ENCODE assay signal across 24 mouse cellular contexts in the genomic region with DNA sequence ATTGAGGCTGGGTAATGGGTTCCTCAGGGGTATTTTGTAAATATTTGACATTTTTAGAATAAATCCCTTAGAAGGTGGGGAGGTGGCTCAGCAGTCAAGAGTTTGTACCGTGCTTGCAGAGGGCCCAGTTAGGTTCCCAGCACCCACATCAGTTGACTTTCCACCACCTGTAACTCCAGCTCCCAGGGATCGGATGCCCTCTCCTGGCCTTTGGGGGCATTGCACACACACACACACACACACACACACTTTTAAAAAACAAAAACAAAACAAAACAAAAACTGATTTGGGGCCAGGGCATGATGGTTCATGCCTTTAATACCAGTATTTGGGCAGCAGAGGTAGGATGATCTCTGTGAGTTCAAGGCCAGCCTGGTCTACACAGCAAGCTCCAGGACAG. TPM values are rescaled to one million over a fixed set of nuclear protein-coding genes. Genes with fewer than 3 reads are reported as not detected.
A peak's percentile ranks its signal among the peaks of the same experiment; 100 is the strongest.
DNase-seq lines count a peak whose midpoint lies in the region; ATAC-seq and TF ChIP-seq lines count a peak whose summit lies in the region.
"Had no signal": no experiment of that assay in that cellular context is flagged by ENCODE, and none has a peak within 500 bp of the region (broad histone marks: within the 10 kb centered on the region; RNA-seq: fewer than 3 reads in every experiment).

No protein-coding gene starts in this region.

- TF ChIP-seq POLR2A in cerebellum, adult 2 months (IDR thresholded peaks at IDR 0.05; ENCODE audit: borderline replicate concordance, insufficient read depth, low read length) = no peak

- TF ChIP-seq CTCF in intestine, postnatal 0 days (IDR thresholded peaks at IDR 0.05; ENCODE audit: low read depth) = 0 out of 2 replicates have a peak, but pooled peaks have one; percentile 18
- TF ChIP-seq CTCF in lung, embryonic 14.5 days (IDR thresholded peaks at IDR 0.05; ENCODE audit: low read depth) = 0 out of 2 replicates have a peak, but pooled peaks have one; percentile 18
- TF ChIP-seq CTCF in E14TG2a.4 (conservative IDR thresholded peaks at IDR 0.05; ENCODE audit: low read length) = peak; percentile 50
- TF ChIP-seq CTCF in stomach, postnatal 0 days (IDR thresholded peaks at IDR 0.05; ENCODE audit: low read depth) = peak; percentile 15; the same call in 1 of the 2 replicates
- no peak for TF ChIP-seq CTCF in cerebellum, adult 2 months (IDR thresholded peaks at IDR 0.05; ENCODE audit: borderline replicate concordance, insufficient read depth, low read depth, low read length)

- H3K9ac ChIP-seq in intestine, postnatal 0 days (ENCODE audit: low read depth, low read length) = no peak overlapping the region
- H3K9ac ChIP-seq in intestine, embryonic 15.5 days = no peak overlapping the region
- H3K9ac ChIP-seq in lung, embryonic 14.5 days = no peak overlapping the region
- no peak overlapping the region for H3K9ac ChIP-seq in stomach, postnatal 0 days (ENCODE audit: low read length)
- H3K9ac ChIP-seq: embryonic facial prominence, embryonic 12.5 days; forebrain, embryonic 15.5 days; heart, embryonic 12.5 days; hindbrain, embryonic 14.5 days had no signal

- no peaks in the 10 kb centered on the region for H3K4me1 ChIP-seq in intestine, postnatal 0 days (replicated peaks; ENCODE audit: control insufficient read depth, insufficient read depth, low read length)
- no peaks in the 10 kb centered on the region for H3K4me1 ChIP-seq in intestine, embryonic 15.5 days (replicated peaks)
- H3K4me1 ChIP-seq in lung, embryonic 14.5 days (ENCODE audit: insufficient read depth) = no peaks in the 10 kb centered on the region
- peaks cover 6% of the 10 kb centered on the region for H3K4me1 ChIP-seq in E14TG2a.4 (replicated peaks; ENCODE audit: low read depth, low read length)
- H3K4me1 ChIP-seq in stomach, postnatal 0 days (replicated peaks; ENCODE audit: control insufficient read depth, insufficient read depth) = no peaks in the 10 kb centered on the region
- H3K4me1 ChIP-seq in cerebellum, adult 2 months (ENCODE audit: control insufficient read depth, insufficient read depth, low read length) = no peaks in the 10 kb centered on the region
- H3K4me1 ChIP-seq: embryonic facial prominence, embryonic 12.5 days; forebrain, embryonic 15.5 days had no signal

- no peak for ATAC-seq in intestine, postnatal 0 days
- no peak for ATAC-seq in intestine, embryonic 15.5 days
- ATAC-seq in lung, embryonic 14.5 days (ENCODE audit: insufficient read depth) = no peak
- ATAC-seq in stomach, postnatal 0 days (ENCODE audit: low FRiP score, low TSS enrichment) = no peak
- ATAC-seq: forebrain, embryonic 15.5 days had no signal

- no peak overlapping the region for H3K4me2 ChIP-seq in intestine, postnatal 0 days (replicated peaks; ENCODE audit: low read depth)
- H3K4me2 ChIP-seq in intestine, embryonic 15.5 days (replicated peaks) = no peak overlapping the region
- no peak overlapping the region for H3K4me2 ChIP-seq in lung, embryonic 14.5 days
- H3K4me2 ChIP-seq in stomach, postnatal 0 days (replicated peaks; ENCODE audit: low read depth) = no peak overlapping the region
- H3K4me2 ChIP-seq: embryonic facial prominence, embryonic 12.5 days; forebrain, embryonic 15.5 days; heart, embryonic 12.5 days; hindbrain, embryonic 14.5 days had no signal

- no peak for DNase-seq in lung, embryonic 14.5 days
- no peak for DNase-seq in lung, postnatal 25 days (ENCODE audit: low spot score)
- no peak for DNase-seq in stomach, postnatal 0 days (ENCODE audit: low spot score)
- DNase-seq in cerebellum, adult 2 months = no peak
- DNase-seq: adrenal gland, postnatal 10 days; cerebellum, adult 11 months; cerebellum, adult 9-10 months; cerebellum, postnatal 25 days; gastrocnemius, postnatal 10 days; heart, adult 2 months had no signal

- no peak for TF ChIP-seq EP300 in stomach, postnatal 0 days (optimal IDR thresholded peaks at IDR 0.05)

- WGBS in intestine, postnatal 0 days = 96% methylated on average over 2 of the region's 2 CpGs
- 95% methylated on average over 2 of the region's 2 CpGs for WGBS in intestine, embryonic 15.5 days
- 89% methylated on average over 2 of the region's 2 CpGs for WGBS in lung, embryonic 14.5 days
- WGBS in stomach, postnatal 0 days = 92% methylated on average over 2 of the region's 2 CpGs
- 98% methylated on average over 2 of the region's 2 CpGs for WGBS in cerebellum, adult 2 months

- no peaks in the 10 kb centered on the region for H3K27me3 ChIP-seq in intestine, postnatal 0 days (replicated peaks; ENCODE audit: control insufficient read depth, insufficient read depth, low read length)
- H3K27me3 ChIP-seq in intestine, embryonic 15.5 days (replicated peaks) = no peaks in the 10 kb centered on the region
- no peaks in the 10 kb centered on the region for H3K27me3 ChIP-seq in lung, embryonic 14.5 days (ENCODE audit: insufficient read depth, low read length)
- H3K27me3 ChIP-seq in E14TG2a.4 (ENCODE audit: insufficient read depth, low read length) = peaks cover 9% of the 10 kb centered on the region
- no peaks in the 10 kb centered on the region for H3K27me3 ChIP-seq in stomach, postnatal 0 days (ENCODE audit: control insufficient read depth, insufficient read depth, low read length)
- no peaks in the 10 kb centered on the region for H3K27me3 ChIP-seq in cerebellum, adult 2 months (ENCODE audit: control insufficient read depth, insufficient read depth, low read length)
- H3K27me3 ChIP-seq: embryonic facial prominence, embryonic 12.5 days; forebrain, embryonic 15.5 days had no signal

- no peak overlapping the region for H3K4me3 ChIP-seq in intestine, postnatal 0 days (ENCODE audit: low read depth, low read length)
- no peak overlapping the region for H3K4me3 ChIP-seq in intestine, embryonic 15.5 days (replicated peaks)
- H3K4me3 ChIP-seq in lung, embryonic 14.5 days (ENCODE audit: low read depth, low read length) = no peak overlapping the region
- H3K4me3 ChIP-seq in E14TG2a.4 (replicated peaks; ENCODE audit: low read length) = no peak overlapping the region
- no peak overlapping the region for H3K4me3 ChIP-seq in stomach, postnatal 0 days (ENCODE audit: low read depth, low read length)
- no peak overlapping the region for H3K4me3 ChIP-seq in cerebellum, adult 2 months (replicated peaks; ENCODE audit: insufficient read depth, low read depth, low read length)
- H3K4me3 ChIP-seq: embryonic facial prominence, embryonic 12.5 days; forebrain, embryonic 15.5 days; heart, adult 2 months; heart, embryonic 12.5 days; hindbrain, embryonic 10.5 days had no signal

- H3K9me3 ChIP-seq in intestine, postnatal 0 days (ENCODE audit: control insufficient read depth) = no peaks in the 10 kb centered on the region
- no peaks in the 10 kb centered on the region for H3K9me3 ChIP-seq in intestine, embryonic 15.5 days
- no peaks in the 10 kb centered on the region for H3K9me3 ChIP-seq in lung, embryonic 14.5 days (ENCODE audit: low read depth, low read length)
- peaks cover 4% of the 10 kb centered on the region; the same call in 1 of the 2 replicates for H3K9me3 ChIP-seq in E14TG2a.4 (ENCODE audit: low read length)
- no peaks in the 10 kb centered on the region for H3K9me3 ChIP-seq in stomach, postnatal 0 days (ENCODE audit: control insufficient read depth, low read length)
- H3K9me3 ChIP-seq: embryonic facial prominence, embryonic 12.5 days; forebrain, embryonic 15.5 days; heart, embryonic 12.5 days; hindbrain, embryonic 10.5 days had no signal

- H3K36me3 ChIP-seq in intestine, postnatal 0 days (ENCODE audit: control insufficient read depth, insufficient read depth) = no peaks in the 10 kb centered on the region; the same call in 1 of the 2 replicates
- no peaks in the 10 kb centered on the region for H3K36me3 ChIP-seq in intestine, embryonic 15.5 days
- no peaks in the 10 kb centered on the region for H3K36me3 ChIP-seq in lung, embryonic 14.5 days (ENCODE audit: insufficient read depth)
- H3K36me3 ChIP-seq in E14TG2a.4 (ENCODE audit: insufficient read depth, low read length) = no peaks in the 10 kb centered on the region
- no peaks in the 10 kb centered on the region for H3K36me3 ChIP-seq in stomach, postnatal 0 days (ENCODE audit: control insufficient read depth, insufficient read depth, low read length)
- H3K36me3 ChIP-seq: embryonic facial prominence, embryonic 12.5 days; forebrain, embryonic 15.5 days; heart, embryonic 12.5 days; hindbrain, embryonic 10.5 days had no signal

- no peak overlapping the region for H3K27ac ChIP-seq in intestine, postnatal 0 days (ENCODE audit: low read depth, low read length)
- no peak overlapping the region for H3K27ac ChIP-seq in intestine, embryonic 15.5 days
- H3K27ac ChIP-seq in lung, embryonic 14.5 days (ENCODE audit: low read depth) = no peak overlapping the region
- no peak overlapping the region for H3K27ac ChIP-seq in stomach, postnatal 0 days (replicated peaks)
- no peak overlapping the region for H3K27ac ChIP-seq in cerebellum, adult 2 months (ENCODE audit: insufficient read depth, low read length)
- H3K27ac ChIP-seq: embryonic facial prominence, embryonic 12.5 days; forebrain, embryonic 15.5 days; heart, adult 2 months; hindbrain, embryonic 10.5 days; hindbrain, embryonic 14.5 days had no signal

RNA-seq across cellular contexts. Expression of gene Il4, which starts 5.7 kb away (rescaled TPM):
- 0.29 and 0.39 TPM in 2 replicates for polyA plus RNA-seq in intestine, postnatal 0 days (2015; fragmentation: Nextera tagmentation; extraction: Ambion mirVana)
- 0.56 and 0.59 TPM in 2 replicates for polyA plus RNA-seq in intestine, embryonic 15.5 days (2015; fragmentation: Nextera tagmentation; extraction: Ambion mirVana)
- polyA plus RNA-seq in lung, embryonic 14.5 days (2014; fragmentation: Nextera tagmentation; extraction: Ambion mirVana) = 1.1 and 2.1 TPM in 2 replicates
- polyA plus RNA-seq in stomach, postnatal 0 days (2015; fragmentation: Nextera tagmentation; extraction: Ambion mirVana) = 0.27 and 0.45 TPM in 2 replicates
- not detected in 2 replicates for polyA plus RNA-seq in cerebellum, adult 2 months (2012; rRNA removed)
- polyA plus RNA-seq: brain, embryonic 14.5 days; C2C12; cortical plate, adult 2 months; gonadal fat pad, adult 2 months had no signal

RNA-seq across cellular contexts. Expression of gene Il13, which starts 10.4 kb away (rescaled TPM):
- not detected in 2 replicates for polyA plus RNA-seq in intestine, postnatal 0 days (2015; fragmentation: Nextera tagmentation; extraction: Ambion mirVana)
- polyA plus RNA-seq in intestine, embryonic 15.5 days (2015; fragmentation: Nextera tagmentation; extraction: Ambion mirVana) = not detected in 2 replicates
- not detected in 2 replicates for polyA plus RNA-seq in lung, embryonic 14.5 days (2014; fragmentation: Nextera tagmentation; extraction: Ambion mirVana)
- polyA plus RNA-seq in stomach, postnatal 0 days (2015; fragmentation: Nextera tagmentation; extraction: Ambion mirVana) = not detected in 2 replicates
- not detected in 2 replicates for polyA plus RNA-seq in cerebellum, adult 2 months (2012; rRNA removed)
- polyA plus RNA-seq: brain, embryonic 14.5 days; C2C12; cortical plate, adult 2 months; embryonic facial prominence, embryonic 12.5 days; forebrain, embryonic 11.5 days; forebrain, embryonic 15.5 days; G1E; heart, adult 2 months; heart, embryonic 12.5 days; hindbrain, embryonic 10.5 days; hindbrain, embryonic 14.5 days had no signal

RNA-seq across cellular contexts. Expression of gene Kif3a, which starts 56.9 kb away (rescaled TPM):
- 17.0 and 18.4 TPM in 2 replicates for polyA plus RNA-seq in intestine, postnatal 0 days (2015; fragmentation: Nextera tagmentation; extraction: Ambion mirVana)
- polyA plus RNA-seq in intestine, embryonic 15.5 days (2015; fragmentation: Nextera tagmentation; extraction: Ambion mirVana) = 48.2 TPM in 2 replicates
- polyA plus RNA-seq in lung, embryonic 14.5 days (2014; fragmentation: Nextera tagmentation; extraction: Ambion mirVana) = 67.9 and 69.7 TPM in 2 replicates
- polyA plus RNA-seq in stomach, postnatal 0 days (2015; fragmentation: Nextera tagmentation; extraction: Ambion mirVana) = 22.1 and 25.3 TPM in 2 replicates
- 91.1 and 93.2 TPM in 2 replicates for polyA plus RNA-seq in cerebellum, adult 2 months (2012; rRNA removed)
